Mouse (Mus musculus): ENCODE data around the gene Ldlrad2.

GRCm38 (mm10) chr4:137527872-137528271 lies 46.5 kb downstream of the Ldlrad2 start:
- no peak for TF ChIP-seq CTCF (IDR thresholded peaks at IDR 0.05; ENCODE audit: low read depth)
- TF ChIP-seq EP300 (IDR thresholded peaks at IDR 0.05; ENCODE audit: low read depth), result no peak

Data from heart, postnatal 0 days (tissue).